Mouse (Mus musculus): ENCODE measurements around the gene Slc4a1. TPM values are rescaled to one million over a fixed set of nuclear protein-coding genes. Genes with fewer than 3 reads are reported as not detected.

Gene Slc4a1
- total and polyA plus RNA-seq, 2 experiments from 2014 or later: 0.24 to 0.68 TPM

DNA sequence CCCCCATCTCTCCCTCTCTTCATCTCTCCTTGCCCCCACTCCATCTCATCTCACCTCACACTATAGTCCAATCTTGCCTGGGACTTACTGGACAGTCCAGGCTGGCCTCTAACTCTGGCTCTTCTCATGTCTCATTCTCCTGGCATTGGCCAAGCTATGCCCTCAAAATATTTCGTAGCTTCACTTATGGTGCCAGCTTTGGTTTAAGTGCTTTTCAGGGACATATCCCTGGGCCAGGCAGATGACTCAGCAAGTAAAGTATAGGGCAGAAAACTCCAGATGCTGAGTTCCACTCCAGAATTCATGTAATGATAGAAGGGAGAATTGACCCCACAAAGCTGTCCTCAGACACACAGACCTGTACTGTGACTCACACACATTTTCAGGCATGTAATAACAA lies 29.8 kb downstream of the Slc4a1 start:
- Histone ChIP-seq H3K36me3 (ENCODE audit: insufficient read depth) (no peaks in the 10 kb centered on the region), H3K27ac (ENCODE audit: low read depth, low read length) (no peak overlapping the region), H3K27me3 (ENCODE audit: insufficient read depth, low read length) (no peaks in the 10 kb centered on the region), H3K4me3 (ENCODE audit: low read depth, low read length) (no peak overlapping the region), H3K9me3 (ENCODE audit: low read length) (no peaks in the 10 kb centered on the region), H3K9ac (no peak overlapping the region), H3K4me1 (ENCODE audit: insufficient read depth) (0 out of 2 replicates have a peak, but pooled peaks cover 3% of the 10 kb centered on the region), H3K4me2 (ENCODE audit: low read depth) (no peak overlapping the region)
- TF ChIP-seq CTCF (IDR thresholded peaks at IDR 0.05; ENCODE audit: low read depth): no peak
- DNase-seq: no peak
- WGBS: 79% methylated on average over 1 of the region's 1 CpGs
- no peak for ATAC-seq

DNA sequence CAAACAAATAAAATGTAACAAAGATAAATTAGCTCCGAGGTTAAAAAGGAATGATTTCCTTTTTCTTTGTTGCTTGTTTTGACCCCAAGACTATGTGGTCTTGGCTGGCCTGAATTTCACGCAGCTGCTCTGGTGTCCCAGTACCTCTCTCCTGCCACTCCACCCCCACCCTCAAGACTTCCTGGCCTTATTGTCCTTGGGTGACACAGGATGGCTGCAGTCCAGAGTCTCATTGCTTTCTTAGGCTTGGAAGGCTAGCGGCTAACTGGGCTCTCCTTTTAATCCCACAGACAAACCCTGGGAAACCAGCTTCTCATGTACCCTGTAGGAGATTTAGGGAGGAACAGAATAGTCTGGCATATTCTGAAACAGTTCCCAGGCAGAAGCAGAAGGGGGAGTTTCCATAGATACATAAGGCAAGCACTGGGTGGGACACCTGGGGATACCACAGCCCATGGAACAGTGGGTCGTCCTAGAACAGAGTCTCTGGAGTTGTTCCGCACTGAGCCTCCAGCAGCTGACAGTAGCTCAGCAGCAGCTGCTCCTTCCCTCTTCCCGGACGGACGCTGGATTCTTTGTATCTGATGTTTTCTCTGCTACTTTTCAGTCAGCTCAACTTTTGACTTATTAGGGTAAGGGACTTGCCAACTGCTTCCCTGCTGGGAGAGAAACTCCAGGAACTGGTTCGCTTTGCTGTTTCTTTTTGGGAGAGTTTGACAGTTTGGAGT lies 30.9 kb downstream of the Slc4a1 start:
- no peak overlapping the region for H3K4me3 ChIP-seq (ENCODE audit: low read depth, low read length)
- DNase-seq (no peak), ATAC-seq (no peak; the same call in 1 of the 2 replicates)
- no peak overlapping the region for H3K27ac ChIP-seq (ENCODE audit: low read depth, low read length)
- no peaks in the 10 kb centered on the region for H3K36me3 ChIP-seq (ENCODE audit: insufficient read depth)
- no peak for TF ChIP-seq CTCF (IDR thresholded peaks at IDR 0.05; ENCODE audit: low read depth)
- H3K9me3 ChIP-seq (ENCODE audit: low read length): no peaks in the 10 kb centered on the region
- WGBS: 34% methylated on average over 9 of the region's 9 CpGs
- 0 out of 2 replicates have a peak, but pooled peaks cover 3% of the 10 kb centered on the region for H3K4me1 ChIP-seq (ENCODE audit: insufficient read depth)
- no peaks in the 10 kb centered on the region for H3K27me3 ChIP-seq (ENCODE audit: insufficient read depth, low read length)
- H3K4me2 ChIP-seq (ENCODE audit: low read depth): no peak overlapping the region
- H3K9ac ChIP-seq: no peak overlapping the region

DNA sequence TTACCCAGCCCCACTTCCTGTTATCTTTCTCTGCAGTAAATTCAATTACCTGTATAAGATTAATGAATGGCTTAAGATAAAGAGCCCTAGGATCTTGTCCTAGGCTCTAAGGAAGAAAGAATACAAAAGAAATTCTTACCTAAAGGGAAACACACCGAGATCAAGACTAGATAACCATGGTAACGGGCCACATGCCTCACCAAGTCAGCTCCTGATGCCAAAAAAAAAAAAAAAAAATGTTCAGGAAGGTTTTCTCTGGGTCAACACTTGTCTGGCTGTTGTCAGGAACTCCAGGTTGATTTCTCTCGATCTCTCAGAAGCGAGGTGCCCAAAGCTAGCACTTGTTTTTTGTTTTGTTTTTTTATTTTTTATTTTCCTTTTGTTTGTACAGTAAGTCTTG lies 32.0 kb downstream of the Slc4a1 start:
- H3K4me2 ChIP-seq (ENCODE audit: low read depth): no peak overlapping the region
- 48% methylated on average over 4 of the region's 4 CpGs for WGBS

DNA sequence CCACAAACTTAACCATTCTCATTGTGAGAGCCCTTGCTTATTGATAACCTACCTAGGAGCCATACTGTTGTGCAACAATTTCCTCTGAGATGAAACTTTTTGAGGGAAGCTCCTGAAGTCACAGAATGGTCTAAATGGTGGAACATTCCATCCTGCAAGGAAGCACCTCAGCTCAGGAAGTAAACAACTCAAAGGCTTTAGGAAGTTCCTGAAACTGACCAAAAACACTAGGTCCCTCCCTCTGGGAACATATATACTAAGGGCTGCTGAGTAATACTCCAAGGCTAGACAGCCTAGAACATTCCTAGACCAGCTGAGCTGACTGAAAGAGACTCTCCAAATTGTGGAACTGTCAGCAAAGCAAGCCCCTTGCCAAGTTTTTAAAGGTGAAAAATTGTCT lies 32.9 kb downstream of the Slc4a1 start:
- Histone ChIP-seq H3K4me2 (ENCODE audit: low read depth) (no peak overlapping the region), H3K27ac (ENCODE audit: low read depth, low read length) (no peak overlapping the region), H3K9ac (no peak overlapping the region), H3K9me3 (ENCODE audit: low read length) (no peaks in the 10 kb centered on the region), H3K27me3 (ENCODE audit: insufficient read depth, low read length) (no peaks in the 10 kb centered on the region), H3K36me3 (ENCODE audit: insufficient read depth) (no peaks in the 10 kb centered on the region), H3K4me3 (ENCODE audit: low read depth, low read length) (no peak overlapping the region), H3K4me1 (ENCODE audit: insufficient read depth) (0 out of 2 replicates have a peak, but pooled peaks cover 3% of the 10 kb centered on the region)
- DNase-seq (no peak), ATAC-seq (no peak)
- no peak for TF ChIP-seq CTCF (IDR thresholded peaks at IDR 0.05; ENCODE audit: low read depth)

More for the DNA sequence above, 32.0 kb downstream of the Slc4a1 start:
- 0 out of 2 replicates have a peak, but pooled peaks cover 3% of the 10 kb centered on the region for H3K4me1 ChIP-seq (ENCODE audit: insufficient read depth)
- no peak overlapping the region for H3K4me3 ChIP-seq (ENCODE audit: low read depth, low read length)
- ATAC-seq (no peak), DNase-seq (no peak)
- H3K9me3 ChIP-seq (ENCODE audit: low read length): no peaks in the 10 kb centered on the region
- no peaks in the 10 kb centered on the region for H3K36me3 ChIP-seq (ENCODE audit: insufficient read depth)
- no peak overlapping the region for H3K9ac ChIP-seq
- H3K27me3 ChIP-seq (ENCODE audit: insufficient read depth, low read length): no peaks in the 10 kb centered on the region
- H3K27ac ChIP-seq (ENCODE audit: low read depth, low read length): no peak overlapping the region
- no peak for TF ChIP-seq CTCF (IDR thresholded peaks at IDR 0.05; ENCODE audit: low read depth)

DNA sequence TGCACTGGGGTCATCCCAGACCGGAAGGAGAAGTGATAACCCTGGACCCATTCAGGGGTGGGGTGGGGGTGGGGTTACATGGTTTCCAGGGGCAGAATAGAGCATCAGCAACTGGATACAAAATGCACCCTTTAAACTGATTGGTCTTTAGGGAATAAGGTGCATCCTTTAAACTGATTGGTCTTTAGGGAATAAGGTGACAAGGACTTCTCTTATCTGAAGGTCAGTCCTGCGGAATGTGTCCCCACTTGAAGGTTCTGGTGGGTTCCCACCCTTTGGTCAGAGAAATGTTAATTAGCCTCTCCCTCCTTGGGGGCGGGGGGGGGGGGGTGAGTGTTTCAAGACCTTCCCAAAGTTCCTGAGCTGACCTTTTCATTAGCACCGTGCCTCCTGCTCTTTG lies 34.2 kb downstream of the Slc4a1 start:
- DNase-seq (no peak), ATAC-seq (no peak)
- H3K36me3 ChIP-seq (ENCODE audit: insufficient read depth): no peaks in the 10 kb centered on the region
- no peaks in the 10 kb centered on the region for H3K9me3 ChIP-seq (ENCODE audit: low read length)
- no peak overlapping the region for H3K27ac ChIP-seq (ENCODE audit: low read depth, low read length)
- no peak overlapping the region for H3K4me2 ChIP-seq (ENCODE audit: low read depth)
- no peak overlapping the region for H3K4me3 ChIP-seq (ENCODE audit: low read depth, low read length)
- H3K9ac ChIP-seq: no peak overlapping the region
- no peak for TF ChIP-seq CTCF (IDR thresholded peaks at IDR 0.05; ENCODE audit: low read depth)
- no peaks in the 10 kb centered on the region for H3K27me3 ChIP-seq (ENCODE audit: insufficient read depth, low read length)
- H3K4me1 ChIP-seq (ENCODE audit: insufficient read depth): 0 out of 2 replicates have a peak, but pooled peaks cover 3% of the 10 kb centered on the region
- 54% methylated on average over 4 of the region's 4 CpGs for WGBS

DNA sequence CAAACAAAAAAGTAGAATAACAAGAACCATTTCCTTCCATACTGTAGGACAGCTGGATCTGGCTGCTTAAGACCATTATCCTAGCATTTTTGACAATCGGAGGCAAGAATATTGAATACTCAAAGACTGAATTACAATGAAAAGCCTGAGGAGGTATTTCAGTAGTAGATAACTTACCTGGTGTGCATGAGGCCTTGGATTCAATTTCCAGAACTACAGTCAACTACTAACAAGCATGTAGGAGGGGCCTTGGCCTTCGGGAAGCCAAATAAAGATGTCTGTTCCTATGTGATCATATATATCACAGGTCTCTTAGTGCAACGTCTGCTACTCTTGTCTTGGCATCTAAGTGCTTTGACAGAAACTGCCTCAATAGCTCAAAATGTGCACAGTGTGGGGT lies 36.0 kb downstream of the Slc4a1 start:
- H3K27me3 ChIP-seq (ENCODE audit: insufficient read depth, low read length): no peaks in the 10 kb centered on the region
- no peak overlapping the region for H3K27ac ChIP-seq (ENCODE audit: low read depth, low read length)
- TF ChIP-seq CTCF (IDR thresholded peaks at IDR 0.05; ENCODE audit: low read depth): no peak
- no peak overlapping the region for H3K4me2 ChIP-seq (ENCODE audit: low read depth)
- H3K36me3 ChIP-seq (ENCODE audit: insufficient read depth): no peaks in the 10 kb centered on the region
- H3K9me3 ChIP-seq (ENCODE audit: low read length): no peaks in the 10 kb centered on the region
- DNase-seq: no peak
- H3K4me1 ChIP-seq (ENCODE audit: insufficient read depth): no peaks in the 10 kb centered on the region
- ATAC-seq: no peak
- no peak overlapping the region for H3K9ac ChIP-seq
- 81% methylated on average over 3 of the region's 3 CpGs for WGBS
- H3K4me3 ChIP-seq (ENCODE audit: low read depth, low read length): no peak overlapping the region

DNA sequence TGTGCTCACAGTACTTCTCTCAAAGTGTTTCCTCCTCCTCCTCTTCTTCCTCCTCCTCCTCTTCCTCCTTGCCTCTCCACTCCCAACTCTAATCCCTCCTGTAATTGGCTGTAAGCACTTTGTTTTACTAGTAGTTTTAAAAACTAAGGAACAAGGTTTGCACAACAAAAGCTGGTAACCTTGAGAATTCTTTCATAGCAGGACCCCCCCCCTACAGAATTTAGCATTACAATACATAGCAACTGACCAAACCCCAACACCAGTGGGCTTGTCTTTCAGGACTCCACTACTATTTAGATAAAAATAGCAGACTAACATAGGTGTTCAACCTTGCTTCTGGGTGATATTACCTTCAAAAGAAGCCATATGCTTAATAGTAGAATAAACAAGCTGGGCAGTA lies 36.5 kb downstream of the Slc4a1 start:
- no peak for DNase-seq
- H3K36me3 ChIP-seq (ENCODE audit: insufficient read depth): no peaks in the 10 kb centered on the region
- no peak overlapping the region for H3K27ac ChIP-seq (ENCODE audit: low read depth, low read length)
- ATAC-seq: no peak
- H3K27me3 ChIP-seq (ENCODE audit: insufficient read depth, low read length): no peaks in the 10 kb centered on the region
- H3K9ac ChIP-seq: no peak overlapping the region
- no peak overlapping the region for H3K4me2 ChIP-seq (ENCODE audit: low read depth)
- no peak for TF ChIP-seq CTCF (IDR thresholded peaks at IDR 0.05; ENCODE audit: low read depth)
- H3K4me1 ChIP-seq (ENCODE audit: insufficient read depth): no peaks in the 10 kb centered on the region
- no peak overlapping the region for H3K4me3 ChIP-seq (ENCODE audit: low read depth, low read length)
- H3K9me3 ChIP-seq (ENCODE audit: low read length): no peaks in the 10 kb centered on the region

Measured in forebrain, postnatal 0 days (tissue).